Mouse (Mus musculus) heart, embryonic 13.5 days (tissue): Measurements from ENCODE around the gene P2rx5. TPM values are rescaled to one million over a fixed set of nuclear protein-coding genes. Genes with fewer than 3 reads are reported as not detected.
A peak's percentile ranks its signal among the peaks of the same experiment; 100 is the strongest.

ENCODE experiments used
- ATAC-seq: fragments of 200-750 bp; cut with Nextera tagmentation; 2 replicates; pipeline ENCODE4 v1.8.0; 2017; ENCODE audit warnings: moderate TSS enrichment; ENCODE audit not compliant: insufficient number of reproducible peaks, low FRiP score, low TSS enrichment; ENCODE audit errors: extremely low read depth
- H3K27ac ChIP-seq: fragments of 300-500 bp; sonication (generic); replicated peaks from 2 replicates; pipeline ENCODE4 v1.5.1; 2015; ENCODE audit warnings: moderate library complexity, mild to moderate bottlenecking, inconsistent platforms
- H3K27me3 ChIP-seq: fragments of 300-500 bp; sonication (generic); replicated peaks from 2 replicates; pipeline ENCODE4 v1.6.1; 2015; ENCODE audit warnings: mild to moderate bottlenecking, inconsistent platforms
- H3K36me3 ChIP-seq: fragments of 300-500 bp; sonication (generic); 2 replicates; pipeline ENCODE4 v1.6.1; 2015; ENCODE audit warnings: mild to moderate bottlenecking, inconsistent platforms
- H3K4me1 ChIP-seq: fragments of 300-500 bp; sonication (generic); 2 replicates; pipeline ENCODE4 v1.6.1; 2015; ENCODE audit warnings: inconsistent platforms
- H3K4me2 ChIP-seq: fragments of 300-500 bp; sonication (generic); 2 replicates; pipeline ENCODE4 v1.6.1; 2015; ENCODE audit warnings: inconsistent platforms, mild to moderate bottlenecking, moderate library complexity
- H3K4me3 ChIP-seq: fragments of 300-500 bp; sonication (generic); 2 replicates; pipeline ENCODE4 v1.5.1; 2015; ENCODE audit warnings: moderate library complexity, mild to moderate bottlenecking, inconsistent platforms
- H3K9ac ChIP-seq: fragments of 300-500 bp; sonication (generic); 2 replicates; pipeline ENCODE4 v1.6.1; 2015; ENCODE audit warnings: inconsistent platforms, mild to moderate bottlenecking, moderate library complexity
- H3K9me3 ChIP-seq: fragments of 300-500 bp; sonication (generic); 2 replicates; pipeline ENCODE4 v1.6.1; 2016; ENCODE audit warnings: inconsistent platforms
- WGBS: fragments of 180-500 bp; shearing (Covaris S2); methylation state at CpG from one replicate; pipeline ENCODE4 v1.1.7; 2015; ENCODE audit warnings: mixed read lengths; 5-methylcytosine and 5-hydroxymethylcytosine counted together
- polyA plus RNA-seq: library from polyadenylated mRNA; unstranded; fragments of >200 nt; fragmentation: Nextera tagmentation; extraction: Ambion mirVana; gene quantifications from 2 replicates; pipeline ENCODE4 v1.2.1, GENCODE M21; 2015

P2rx5 gene
- polyA plus RNA-seq, 1 experiment from 2014 or later, result 1.1 TPM

DNA sequence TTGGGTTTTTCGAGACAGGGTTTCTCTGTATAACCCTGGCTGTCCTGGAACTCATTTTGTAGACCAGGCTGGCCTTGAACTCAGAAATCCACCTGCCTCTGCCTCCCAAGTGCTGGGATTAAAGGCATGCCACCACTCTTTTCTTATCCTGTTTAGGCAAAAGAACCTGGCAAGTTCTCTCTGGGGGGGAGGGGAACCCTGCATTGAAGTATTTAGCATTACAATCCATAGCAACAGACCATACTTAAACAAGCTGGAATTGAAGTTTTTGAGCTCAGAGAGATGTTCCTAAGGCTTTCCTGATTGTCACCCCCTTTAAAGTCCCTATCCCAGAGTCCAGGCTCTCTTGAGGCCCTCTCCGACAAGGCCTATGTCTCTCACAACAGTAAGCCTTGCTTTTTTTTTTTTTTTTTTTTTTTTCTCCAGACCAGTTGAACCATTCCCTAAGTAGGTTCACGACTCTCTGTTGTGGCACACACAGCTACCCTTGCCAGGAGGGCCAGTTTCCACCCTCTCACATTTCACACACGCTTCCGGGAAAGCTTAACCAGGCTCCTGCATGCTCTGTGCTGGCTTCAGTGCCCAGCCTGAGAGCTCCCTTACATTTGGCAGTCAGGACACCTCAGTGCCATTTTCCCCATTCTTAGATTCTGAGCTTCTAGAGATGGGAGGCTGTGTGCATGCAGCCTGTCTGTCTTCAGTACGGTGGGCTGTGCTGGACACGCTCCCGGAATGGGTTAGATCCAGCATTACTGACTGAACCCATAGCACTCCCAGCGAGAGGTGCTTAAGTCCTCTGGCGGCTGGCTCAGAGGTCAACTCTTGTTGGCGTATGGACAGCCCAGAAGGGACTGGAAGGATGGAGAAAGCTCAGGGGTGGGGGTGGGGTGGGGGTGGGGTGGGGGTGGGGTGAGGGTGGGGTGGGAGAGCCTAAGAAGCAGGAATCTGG lies 13.9 kb upstream of the P2rx5 start:
- H3K36me3 ChIP-seq, result no peaks in the 10 kb centered on the region
- H3K4me1 ChIP-seq, result 0 out of 2 replicates have a peak, but pooled peaks cover 8% of the 10 kb centered on the region
- no peak overlapping the region for H3K27ac ChIP-seq
- 55% methylated on average over 11 of the region's 11 CpGs for WGBS
- no peak for ATAC-seq
- no peak overlapping the region for H3K4me2 ChIP-seq
- H3K27me3 ChIP-seq, result no peaks in the 10 kb centered on the region
- no peak overlapping the region for H3K9ac ChIP-seq
- H3K9me3 ChIP-seq, result no peaks in the 10 kb centered on the region
- no peak overlapping the region for H3K4me3 ChIP-seq

DNA sequence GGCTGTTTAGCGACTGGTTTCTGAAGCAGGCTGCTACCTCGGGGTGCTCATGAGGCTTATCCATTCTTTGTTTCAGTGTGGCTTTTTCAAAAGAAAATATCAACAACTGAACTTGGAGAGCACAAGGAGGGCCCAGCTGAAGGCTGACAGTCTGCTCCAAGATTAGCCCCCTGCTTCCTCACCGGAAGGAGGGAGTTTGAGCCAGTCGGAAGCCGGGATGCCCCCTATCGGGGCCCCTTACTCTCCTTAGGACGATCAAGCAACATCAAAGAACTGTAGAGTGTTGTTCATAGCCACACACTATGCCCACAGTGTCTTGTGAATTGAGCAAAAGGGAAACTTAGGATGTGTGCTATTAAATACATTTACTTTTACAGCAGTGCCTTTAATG lies 13.3 kb upstream of the P2rx5 start:
- no peaks in the 10 kb centered on the region for H3K27me3 ChIP-seq
- no peaks in the 10 kb centered on the region for H3K36me3 ChIP-seq
- H3K27ac ChIP-seq, result no peak overlapping the region
- H3K4me1 ChIP-seq, result 0 out of 2 replicates have a peak, but pooled peaks cover 8% of the 10 kb centered on the region
- H3K9me3 ChIP-seq, result no peaks in the 10 kb centered on the region
- H3K9ac ChIP-seq, result no peak overlapping the region
- 45% methylated on average over 7 of the region's 7 CpGs for WGBS
- H3K4me2 ChIP-seq, result no peak overlapping the region
- no peak overlapping the region for H3K4me3 ChIP-seq
- no peak for ATAC-seq

DNA sequence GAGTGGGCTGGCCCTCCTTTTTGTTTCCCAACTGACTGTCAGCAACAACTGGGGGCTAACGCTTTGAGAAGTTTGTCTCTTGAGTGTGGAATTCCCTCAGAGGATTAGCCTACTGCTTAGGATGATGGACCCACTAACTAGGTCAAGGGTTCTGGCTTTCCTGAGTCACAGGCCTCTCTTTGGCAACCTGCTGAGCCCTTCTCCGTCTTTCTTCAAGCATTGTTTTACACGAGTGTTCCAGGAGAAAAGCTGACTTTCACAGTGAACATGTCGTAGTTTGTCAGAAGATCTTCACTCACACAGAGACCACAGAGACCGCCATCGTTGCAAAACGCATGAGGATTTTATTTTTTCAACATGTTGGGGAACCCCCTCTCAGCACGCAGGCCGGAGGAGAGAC lies 12.0 kb upstream of the P2rx5 start:
- Histone ChIP-seq H3K4me2 (no peak overlapping the region), H3K4me1 (0 out of 2 replicates have a peak, but pooled peaks cover 8% of the 10 kb centered on the region), H3K9ac (no peak overlapping the region), H3K36me3 (no peaks in the 10 kb centered on the region), H3K9me3 (no peaks in the 10 kb centered on the region), H3K27ac (no peak overlapping the region), H3K27me3 (0 out of 2 replicates have a peak, but pooled peaks cover 4% of the 10 kb centered on the region), H3K4me3 (no peak overlapping the region)
- WGBS, result 72% methylated on average over 9 of the region's 9 CpGs
- no peak for ATAC-seq

GRCm38 (mm10) chr11:73155071-73155470 lies 5.2 kb upstream of the P2rx5 start:
- 64% methylated on average over 6 of the region's 6 CpGs for WGBS
- no peak overlapping the region for H3K4me2 ChIP-seq
- no peak overlapping the region for H3K9ac ChIP-seq
- H3K27ac ChIP-seq, result no peak overlapping the region
- H3K4me3 ChIP-seq, result no peak overlapping the region
- H3K4me1 ChIP-seq, result peaks cover 10% of the 10 kb centered on the region; the same call in 1 of the 2 replicates
- no peak for ATAC-seq
- H3K9me3 ChIP-seq, result no peaks in the 10 kb centered on the region
- H3K27me3 ChIP-seq, result peaks cover 52% of the 10 kb centered on the region
- H3K36me3 ChIP-seq, result no peaks in the 10 kb centered on the region

DNA sequence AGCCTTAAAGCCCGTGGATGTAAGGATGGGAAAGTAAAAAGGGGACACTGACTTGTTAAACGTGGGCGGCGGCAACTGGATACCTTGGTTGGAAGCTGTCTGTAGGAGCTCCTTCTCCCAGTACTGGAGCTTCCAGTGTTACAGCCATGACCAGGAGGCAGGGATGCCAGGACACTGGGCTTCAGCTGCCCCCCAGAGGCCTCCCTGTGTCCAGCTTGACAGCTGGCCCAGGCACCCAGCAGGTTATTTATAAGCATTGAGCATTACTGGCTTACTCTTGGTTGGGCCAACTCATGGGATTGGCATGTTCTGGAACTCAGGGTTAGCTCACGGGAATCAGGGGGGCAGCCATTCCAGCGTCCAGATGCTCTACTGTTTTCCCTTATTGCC lies 585 bp downstream of the P2rx5 start:
- H3K27me3 ChIP-seq, result peaks cover 48% of the 10 kb centered on the region
- H3K9me3 ChIP-seq, result no peaks in the 10 kb centered on the region
- no peaks in the 10 kb centered on the region for H3K36me3 ChIP-seq
- peak overlapping the region; percentile 28; the same call in 1 of the 2 replicates for H3K27ac ChIP-seq
- peaks cover 20% of the 10 kb centered on the region for H3K4me1 ChIP-seq
- peak overlapping the region; percentile 60 for H3K4me3 ChIP-seq
- peak overlapping the region; percentile 81 for H3K9ac ChIP-seq
- 13% methylated on average over 6 of the region's 6 CpGs for WGBS
- H3K4me2 ChIP-seq, result peak overlapping the region; percentile 88
- peak; percentile 53; the same call in 1 of the 2 replicates for ATAC-seq

DNA sequence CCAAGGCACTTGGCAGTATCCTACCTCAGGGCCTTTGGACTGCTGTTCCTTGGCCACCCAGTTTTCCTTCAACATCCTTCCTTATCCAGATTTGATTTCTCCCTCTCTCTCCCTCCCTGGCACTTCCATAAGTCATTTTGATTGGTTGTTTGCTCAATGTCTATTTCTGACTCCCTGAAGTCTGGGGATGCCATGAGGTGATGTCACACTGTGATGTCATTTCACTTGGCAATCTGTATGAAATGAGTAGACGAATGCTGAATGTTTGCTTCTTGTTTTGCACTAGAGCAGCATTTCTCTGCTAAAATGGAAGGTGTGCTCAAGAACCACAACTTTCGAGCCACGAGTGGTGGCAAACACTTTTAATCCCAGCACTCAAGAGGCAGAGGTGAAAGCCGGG lies 1.4 kb downstream of the P2rx5 start:
- no peaks in the 10 kb centered on the region for H3K36me3 ChIP-seq
- H3K27me3 ChIP-seq, result peaks cover 44% of the 10 kb centered on the region
- no peak overlapping the region for H3K4me3 ChIP-seq
- no peak for ATAC-seq
- H3K9ac ChIP-seq, result peak overlapping the region; percentile 44; the same call in 1 of the 2 replicates
- H3K27ac ChIP-seq, result 0 out of 2 replicates have a peak overlapping the region, but pooled peaks have one; percentile 28
- 69% methylated on average over 4 of the region's 4 CpGs for WGBS
- H3K4me1 ChIP-seq, result peaks cover 21% of the 10 kb centered on the region
- H3K9me3 ChIP-seq, result no peaks in the 10 kb centered on the region
- peak overlapping the region; percentile 88 for H3K4me2 ChIP-seq

DNA sequence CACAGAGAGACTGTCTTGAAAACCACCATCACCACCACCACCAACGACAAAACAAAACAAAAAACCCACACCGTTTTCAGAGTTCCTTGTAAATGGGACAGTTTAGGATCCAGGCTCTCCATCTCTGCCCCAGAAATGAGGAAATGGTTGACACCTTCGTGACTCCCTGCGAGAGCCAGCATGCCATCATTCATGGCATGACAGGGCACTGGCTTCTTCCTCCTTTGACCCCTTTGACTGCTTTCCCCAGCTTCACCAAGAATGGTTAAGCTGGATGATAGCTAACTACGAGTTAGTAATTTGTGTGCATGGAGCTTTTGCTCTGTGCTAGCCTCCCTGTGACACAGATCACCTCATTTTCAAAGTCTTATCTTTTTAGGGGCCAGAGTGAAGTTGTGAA lies 2.1 kb downstream of the P2rx5 start:
- Histone ChIP-seq H3K4me3 (no peak overlapping the region), H3K36me3 (no peaks in the 10 kb centered on the region), H3K27ac (no peak overlapping the region), H3K4me1 (peaks cover 25% of the 10 kb centered on the region), H3K27me3 (peaks cover 37% of the 10 kb centered on the region), H3K9ac (no peak overlapping the region), H3K9me3 (no peaks in the 10 kb centered on the region), H3K4me2 (no peak overlapping the region)
- no peak for ATAC-seq
- 60% methylated on average over 5 of the region's 5 CpGs for WGBS

DNA sequence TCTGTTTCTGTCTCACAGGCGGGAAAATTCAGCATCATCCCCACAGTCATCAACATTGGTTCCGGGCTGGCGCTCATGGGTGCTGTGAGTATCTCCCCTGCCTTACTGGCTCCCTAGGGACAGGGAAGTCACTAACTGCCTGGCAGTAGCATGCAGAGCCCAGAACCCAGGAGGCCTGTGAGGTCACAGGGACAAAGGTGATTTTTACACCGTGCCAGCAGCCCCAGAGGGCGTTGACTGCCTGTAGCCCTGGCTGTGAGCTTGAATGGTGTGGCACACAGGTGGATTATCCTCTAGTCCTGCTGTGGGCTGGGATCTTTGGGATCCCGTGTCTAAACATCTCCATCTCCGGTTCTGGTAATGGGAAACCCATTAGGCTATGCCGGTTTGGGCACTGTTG lies 7.8 kb downstream of the P2rx5 start:
- Histone ChIP-seq H3K36me3 (peaks cover 17% of the 10 kb centered on the region), H3K9me3 (no peaks in the 10 kb centered on the region), H3K27me3 (no peaks in the 10 kb centered on the region), H3K4me2 (no peak overlapping the region), H3K27ac (no peak overlapping the region), H3K4me3 (no peak overlapping the region), H3K4me1 (peaks cover 22% of the 10 kb centered on the region), H3K9ac (no peak overlapping the region)
- 79% methylated on average over 8 of the region's 8 CpGs for WGBS
- ATAC-seq, result no peak

- 68% methylated on average over 6 of the region's 6 CpGs for whole genome bisulfite sequencing
- Histone ChIP-seq H3K4me2 (no peak overlapping the region), H3K27me3 (no peaks in the 10 kb centered on the region), H3K36me3 (peaks cover 22% of the 10 kb centered on the region), H3K4me1 (peaks cover 22% of the 10 kb centered on the region), H3K9me3 (no peaks in the 10 kb centered on the region), H3K27ac (no peak overlapping the region), H3K9ac (no peak overlapping the region), H3K4me3 (no peak overlapping the region)
- ATAC-seq, result no peak
Measured at GRCm38 (mm10) chr11:73168576-73168975, 8.4 kb downstream of the P2rx5 start.

GRCm38 (mm10) chr11:73169231-73169630 lies 9.0 kb downstream of the P2rx5 start:
- Histone ChIP-seq H3K9me3 (no peaks in the 10 kb centered on the region), H3K36me3 (peaks cover 28% of the 10 kb centered on the region), H3K27ac (no peak overlapping the region), H3K27me3 (no peaks in the 10 kb centered on the region), H3K4me1 (peaks cover 22% of the 10 kb centered on the region), H3K9ac (no peak overlapping the region), H3K4me3 (no peak overlapping the region), H3K4me2 (no peak overlapping the region)
- 40% methylated on average over 4 of the region's 4 CpGs for WGBS
- ATAC-seq, result no peak

DNA sequence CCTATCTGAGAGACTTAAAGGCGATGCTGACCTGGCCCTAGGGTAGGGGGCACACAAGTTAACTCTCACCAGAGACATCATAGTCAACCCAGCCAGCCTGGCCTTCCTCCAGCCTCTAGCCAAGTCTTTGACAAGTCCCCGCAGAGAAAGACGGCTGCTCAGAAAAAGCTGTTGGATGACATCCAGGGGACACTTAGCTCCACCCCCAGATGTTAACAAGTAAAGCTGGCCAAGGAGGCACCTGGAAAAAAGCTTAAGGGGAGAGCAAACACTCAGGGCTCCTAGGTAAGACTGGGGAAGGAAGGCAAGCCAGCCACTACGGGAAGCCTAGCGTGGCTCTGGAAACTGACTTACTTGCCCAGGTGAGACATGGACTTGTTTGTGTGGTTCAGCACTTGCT lies 12.0 kb downstream of the P2rx5 start:
- ATAC-seq, result no peak
- peaks cover 37% of the 10 kb centered on the region for H3K4me1 ChIP-seq
- H3K27me3 ChIP-seq, result no peaks in the 10 kb centered on the region
- no peak overlapping the region for H3K4me2 ChIP-seq
- H3K9me3 ChIP-seq, result no peaks in the 10 kb centered on the region
- peak overlapping the region; percentile 65 for H3K9ac ChIP-seq
- H3K4me3 ChIP-seq, result no peak overlapping the region
- H3K36me3 ChIP-seq, result peaks cover 39% of the 10 kb centered on the region
- WGBS, result 45% methylated on average over 5 of the region's 5 CpGs
- peak overlapping the region; percentile 28 for H3K27ac ChIP-seq
